Mouse (Mus musculus): ENCODE measurements around the gene Map4. TPM values are rescaled to one million over a fixed set of nuclear protein-coding genes. Genes with fewer than 3 reads are reported as not detected.

Map4 gene
- 220 and 222 TPM in 2 replicates for polyA plus RNA-seq (2011; ENCODE audit: insufficient read length, low read depth, missing spikeins)

- Histone ChIP-seq H3K27ac (ENCODE audit: insufficient read depth, low read length) (peak within 1 kb of the TSS; percentile 86), H3K4me1 (ENCODE audit: control insufficient read depth, insufficient read depth, low read length) (peaks cover 2% of the 10 kb centered on the region), H3K4me3 (ENCODE audit: insufficient read depth, low read length) (peak within 1 kb of the TSS; percentile 94)
- TF ChIP-seq CTCF (IDR thresholded peaks at IDR 0.05; ENCODE audit: borderline replicate concordance, insufficient read depth, low read length) (no peak), POLR2A (IDR thresholded peaks at IDR 0.05; ENCODE audit: low read depth, low read length) (peak; percentile 91)
Measured at GRCm38 (mm10) chr9:109931257-109932171, at the start of gene Map4. TSS of gene Map4 (plus strand) at chr9:109931460.

DNA sequence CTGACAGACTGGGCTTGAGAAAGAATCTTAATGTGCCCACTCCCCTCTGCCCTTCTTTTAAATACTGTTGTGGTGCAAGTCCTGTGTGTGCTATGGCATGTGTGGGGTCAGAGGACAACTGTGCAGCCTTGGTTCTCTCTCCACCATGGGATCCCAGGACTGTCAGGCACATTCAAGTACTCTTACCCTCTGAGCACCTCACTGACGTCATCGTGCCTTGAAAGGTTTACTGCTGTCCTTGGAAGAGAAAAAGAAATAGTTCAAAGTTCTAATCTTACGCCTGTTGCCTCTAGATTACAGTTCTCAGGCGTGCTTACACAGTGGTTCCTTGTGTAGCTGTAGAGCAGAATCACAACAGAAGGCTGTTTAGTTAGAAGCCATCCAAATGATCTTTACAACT lies 45.0 kb upstream of the Map4 start:
- no peak for TF ChIP-seq CTCF (IDR thresholded peaks at IDR 0.05; ENCODE audit: borderline replicate concordance, insufficient read depth, low read length)
- no peak for TF ChIP-seq POLR2A (IDR thresholded peaks at IDR 0.05; ENCODE audit: low read depth, low read length)
- Histone ChIP-seq H3K4me1 (ENCODE audit: control insufficient read depth, insufficient read depth, low read length) (no peaks in the 10 kb centered on the region), H3K4me3 (ENCODE audit: insufficient read depth, low read length) (no peak overlapping the region), H3K27ac (ENCODE audit: insufficient read depth, low read length) (no peak overlapping the region)

- no peak overlapping the region for H3K4me3 ChIP-seq (ENCODE audit: insufficient read depth, low read length)
- TF ChIP-seq CTCF (IDR thresholded peaks at IDR 0.05; ENCODE audit: borderline replicate concordance, insufficient read depth, low read length) (no peak), POLR2A (IDR thresholded peaks at IDR 0.05; ENCODE audit: low read depth, low read length) (no peak)
Measured at GRCm38 (mm10) chr9:109887321-109887720, 43.9 kb upstream of the Map4 start.

GRCm38 (mm10) chr9:109891501-109891900 lies 39.8 kb upstream of the Map4 start:
- no peak overlapping the region for H3K27ac ChIP-seq (ENCODE audit: insufficient read depth, low read length)
- no peak overlapping the region for H3K4me3 ChIP-seq (ENCODE audit: insufficient read depth, low read length)
- TF ChIP-seq CTCF (IDR thresholded peaks at IDR 0.05; ENCODE audit: borderline replicate concordance, insufficient read depth, low read length) (no peak), POLR2A (IDR thresholded peaks at IDR 0.05; ENCODE audit: low read depth, low read length) (no peak)
- no peaks in the 10 kb centered on the region for H3K4me1 ChIP-seq (ENCODE audit: control insufficient read depth, insufficient read depth, low read length)

More at GRCm38 (mm10) chr9:109887321-109887720, 43.9 kb upstream of the Map4 start:
- Histone ChIP-seq H3K4me1 (ENCODE audit: control insufficient read depth, insufficient read depth, low read length) (no peaks in the 10 kb centered on the region), H3K27ac (ENCODE audit: insufficient read depth, low read length) (no peak overlapping the region)

DNA sequence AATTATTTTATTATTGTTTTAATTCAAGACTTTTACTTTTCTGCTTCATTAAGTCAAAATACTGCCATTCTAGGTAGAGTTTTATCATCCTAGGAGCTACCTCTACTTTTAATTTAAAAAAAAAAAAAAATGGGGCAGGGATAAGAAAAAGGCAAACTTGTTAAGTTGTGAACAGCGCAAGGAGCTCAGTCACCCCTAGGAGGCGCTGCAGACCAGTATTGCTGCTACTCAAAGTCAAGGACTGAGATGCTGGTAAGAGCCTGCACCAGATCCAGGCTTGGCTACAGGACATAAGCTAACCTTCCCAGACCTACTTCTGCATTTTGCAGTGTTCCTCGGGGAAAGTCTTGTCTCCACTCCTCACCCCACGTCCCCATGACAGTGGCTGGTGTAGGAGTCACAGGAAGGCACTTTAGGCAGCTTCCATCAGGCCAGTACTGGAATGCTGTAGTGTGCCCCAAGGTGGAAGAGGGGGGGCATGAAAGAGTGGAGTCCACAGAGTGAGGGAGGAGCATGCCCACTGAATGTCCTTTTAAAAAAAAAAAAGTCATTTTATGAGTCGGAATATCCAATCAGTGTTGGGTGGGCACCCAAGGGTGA lies 38.5 kb upstream of the Map4 start:
- TF ChIP-seq POLR2A (IDR thresholded peaks at IDR 0.05; ENCODE audit: low read depth, low read length) (no peak), CTCF (IDR thresholded peaks at IDR 0.05; ENCODE audit: borderline replicate concordance, insufficient read depth, low read length) (peak; percentile 69; the same call in 1 of the 2 replicates)
- no peaks in the 10 kb centered on the region for H3K4me1 ChIP-seq (ENCODE audit: control insufficient read depth, insufficient read depth, low read length)
- no peak overlapping the region for H3K27ac ChIP-seq (ENCODE audit: insufficient read depth, low read length)
- H3K4me3 ChIP-seq (ENCODE audit: insufficient read depth, low read length) = no peak overlapping the region

- no peak for TF ChIP-seq POLR2A (IDR thresholded peaks at IDR 0.05; ENCODE audit: low read depth, low read length)
- peak; percentile 79; the same call in 1 of the 2 replicates for TF ChIP-seq CTCF (IDR thresholded peaks at IDR 0.05; ENCODE audit: borderline replicate concordance, insufficient read depth, low read length)
- no peak overlapping the region for H3K4me3 ChIP-seq (ENCODE audit: insufficient read depth, low read length)
Measured at GRCm38 (mm10) chr9:109894413-109895090, 36.7 kb upstream of the Map4 start.

GRCm38 (mm10) chr9:109895593-109895992 lies 35.7 kb upstream of the Map4 start:
- Histone ChIP-seq H3K27ac (ENCODE audit: insufficient read depth, low read length) (no peak overlapping the region), H3K4me3 (ENCODE audit: insufficient read depth, low read length) (no peak overlapping the region), H3K4me1 (ENCODE audit: control insufficient read depth, insufficient read depth, low read length) (no peaks in the 10 kb centered on the region)
- TF ChIP-seq CTCF (IDR thresholded peaks at IDR 0.05; ENCODE audit: borderline replicate concordance, insufficient read depth, low read length) (no peak), POLR2A (IDR thresholded peaks at IDR 0.05; ENCODE audit: low read depth, low read length) (no peak)

More at GRCm38 (mm10) chr9:109894413-109895090, 36.7 kb upstream of the Map4 start:
- 0 out of 2 replicates have a peak overlapping the region, but pooled peaks have one; percentile 29 for H3K27ac ChIP-seq (ENCODE audit: insufficient read depth, low read length)
- no peaks in the 10 kb centered on the region for H3K4me1 ChIP-seq (ENCODE audit: control insufficient read depth, insufficient read depth, low read length)

GRCm38 (mm10) chr9:109896253-109897150 lies 34.8 kb upstream of the Map4 start:
- Histone ChIP-seq H3K4me1 (ENCODE audit: control insufficient read depth, insufficient read depth, low read length) (no peaks in the 10 kb centered on the region), H3K4me3 (ENCODE audit: insufficient read depth, low read length) (no peak overlapping the region), H3K27ac (ENCODE audit: insufficient read depth, low read length) (no peak overlapping the region)
- TF ChIP-seq POLR2A (IDR thresholded peaks at IDR 0.05; ENCODE audit: low read depth, low read length) (no peak), CTCF (IDR thresholded peaks at IDR 0.05; ENCODE audit: borderline replicate concordance, insufficient read depth, low read length) (no peak)

Data from embryonic fibroblast, embryonic 13.5 days (primary cell).